Mouse (Mus musculus): ENCODE measurements around the gene Gpam.

GRCm38 (mm10) chr19:55101659-55102058 is 25.4 kb downstream of the Gpam start:
- TF ChIP-seq ETS1 (conservative IDR thresholded peaks at IDR 0.05; ENCODE audit: low read depth, low read length) (no peak), USF2 (conservative IDR thresholded peaks at IDR 0.05; ENCODE audit: low read depth, low read length) (no peak), POLR2A (IDR thresholded peaks at IDR 0.05; ENCODE audit: low read depth, low read length) (no peak), RCOR1 (conservative IDR thresholded peaks at IDR 0.05; ENCODE audit: low read depth, low read length) (no peak), PAX5 (IDR thresholded peaks at IDR 0.05; ENCODE audit: low read length) (no peak), NELFE (IDR thresholded peaks at IDR 0.05; ENCODE audit: low read depth, low read length) (no peak), MXI1 (IDR thresholded peaks at IDR 0.05; ENCODE audit: low read depth, low read length) (no peak), TBP (conservative IDR thresholded peaks at IDR 0.05; ENCODE audit: low read depth, low read length) (no peak), SMC3 (IDR thresholded peaks at IDR 0.05; ENCODE audit: low read depth, low read length) (no peak), MAX (IDR thresholded peaks at IDR 0.05; ENCODE audit: low read length) (no peak), CTCF (conservative IDR thresholded peaks at IDR 0.05 in 1 of 2, IDR thresholded peaks at IDR 0.05 in 1 of 2; ENCODE audit: low read depth in 2 of 2, low read length in 2 of 2) (no peak), USF1 (IDR thresholded peaks at IDR 0.05; ENCODE audit: low read depth, low read length) (no peak), TCF12 (IDR thresholded peaks at IDR 0.05; ENCODE audit: low read depth, low read length) (no peak), HCFC1 (IDR thresholded peaks at IDR 0.05; ENCODE audit: low read depth, low read length) (no peak)
